In the genomic region with DNA sequence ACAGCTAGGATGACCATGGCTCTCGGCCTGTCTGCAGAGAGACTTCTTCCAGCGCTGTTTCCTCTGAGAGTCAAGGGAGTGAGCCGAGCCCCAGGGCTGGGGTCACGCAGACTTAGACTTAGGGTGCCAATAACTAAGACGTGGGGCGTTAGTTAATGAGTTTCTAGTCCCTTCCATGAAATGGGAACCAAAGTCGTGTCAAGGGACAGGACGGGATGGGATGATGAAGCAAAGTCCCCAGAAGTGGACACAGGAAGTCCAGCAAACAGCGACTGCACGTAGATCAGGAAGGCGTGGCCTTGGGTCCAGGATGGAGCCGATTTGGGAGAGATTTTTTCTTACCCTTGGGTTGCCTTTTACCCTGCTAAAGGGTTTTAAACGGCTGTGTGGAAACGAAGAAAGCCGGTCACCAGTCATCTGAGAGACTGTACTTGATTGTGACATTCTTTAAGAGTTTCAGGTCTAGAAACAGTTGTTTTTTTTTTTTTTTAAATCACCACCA, we compare ENCODE assay signal across 18 mouse cellular contexts.
DNase-seq lines count a peak whose midpoint lies in the region; ATAC-seq and TF ChIP-seq lines count a peak whose summit lies in the region.
"Had no signal": no experiment of that assay in that cellular context is flagged by ENCODE, and none has a peak within 500 bp of the region (broad histone marks: within the 10 kb centered on the region; RNA-seq: fewer than 3 reads in every experiment).

No protein-coding gene starts in this region.

- H3K9ac ChIP-seq in heart, embryonic 14.5 days (ENCODE audit: low read length) = no peak overlapping the region
- H3K9ac ChIP-seq in liver, postnatal 0 days (replicated peaks) = no peak overlapping the region
- no peak overlapping the region for H3K9ac ChIP-seq in ES-Bruce4 (ENCODE audit: low read depth, poor library complexity, severe bottlenecking)
- H3K9ac ChIP-seq in intestine, postnatal 0 days (ENCODE audit: low read depth, low read length) = no peak overlapping the region
- H3K9ac ChIP-seq: hindbrain, embryonic 14.5 days; lung, embryonic 14.5 days had no signal

- no peak overlapping the region for H3K27ac ChIP-seq in heart, embryonic 14.5 days (replicated peaks in 1 of 2; ENCODE audit: control insufficient read depth in 1 of 2, insufficient read depth in 1 of 2, low read depth in 2 of 2, low read length in 2 of 2)
- peak overlapping the region; percentile 13; the same call in 1 of the 2 replicates for H3K27ac ChIP-seq in liver, postnatal 0 days (ENCODE audit: low read depth)
- no peak overlapping the region for H3K27ac ChIP-seq in ES-Bruce4 (ENCODE audit: insufficient read depth, low read length)
- peak overlapping the region; percentile 86 for H3K27ac ChIP-seq in intestine, postnatal 0 days (ENCODE audit: low read depth, low read length)
- H3K27ac ChIP-seq: hindbrain, embryonic 14.5 days; left cerebral cortex, adult 2 months had no signal

- peaks cover 4% of the 10 kb centered on the region; the same call in 1 of the 2 replicates for H3K9me3 ChIP-seq in heart, embryonic 14.5 days (ENCODE audit: control insufficient read depth, low read length)
- peaks cover 5% of the 10 kb centered on the region; the same call in 1 of the 2 replicates for H3K9me3 ChIP-seq in liver, postnatal 0 days (ENCODE audit: low read length)
- H3K9me3 ChIP-seq in ES-Bruce4 (replicated peaks; ENCODE audit: control insufficient read depth, insufficient read depth, low read length, poor library complexity, severe bottlenecking) = no peaks in the 10 kb centered on the region
- H3K9me3 ChIP-seq in intestine, postnatal 0 days (ENCODE audit: control insufficient read depth) = 0 out of 2 replicates have a peak, but pooled peaks cover 2% of the 10 kb centered on the region

- no peak for TF ChIP-seq EP300 in liver, postnatal 0 days (IDR thresholded peaks at IDR 0.05; ENCODE audit: low read depth)
- TF ChIP-seq EP300 in ES-Bruce4 (IDR thresholded peaks at IDR 0.05; ENCODE audit: insufficient read depth, low read depth, low read length) = no peak

- TF ChIP-seq POLR2A in ES-Bruce4 (IDR thresholded peaks at IDR 0.05; ENCODE audit: insufficient read depth, low read length) = no peak

- H3K36me3 ChIP-seq in heart, embryonic 14.5 days (ENCODE audit: control insufficient read depth, insufficient read depth, low read length) = no peaks in the 10 kb centered on the region
- H3K36me3 ChIP-seq in liver, postnatal 0 days (replicated peaks; ENCODE audit: insufficient read depth, low read length) = no peaks in the 10 kb centered on the region
- no peaks in the 10 kb centered on the region for H3K36me3 ChIP-seq in ES-Bruce4 (ENCODE audit: control insufficient read depth, insufficient read depth, low read length, poor library complexity, severe bottlenecking)
- H3K36me3 ChIP-seq in intestine, postnatal 0 days (ENCODE audit: control insufficient read depth, insufficient read depth) = no peaks in the 10 kb centered on the region

- no peak for TF ChIP-seq CTCF in liver, postnatal 0 days (IDR thresholded peaks at IDR 0.05; ENCODE audit: low read depth)
- TF ChIP-seq CTCF in ES-Bruce4 (IDR thresholded peaks at IDR 0.05; ENCODE audit: low read depth, low read length) = no peak
- TF ChIP-seq CTCF in intestine, postnatal 0 days (IDR thresholded peaks at IDR 0.05; ENCODE audit: low read depth) = no peak

- no peak for DNase-seq in heart, postnatal 14 days
- DNase-seq in liver, postnatal 0 days = no peak
- DNase-seq in liver = no peak
- DNase-seq in cerebellum, adult 9-11 months = no peak
- DNase-seq in lung, postnatal 25 days (ENCODE audit: low spot score) = no peak
- DNase-seq: B cell, adult 2 months; cerebellum, adult 2 months; cerebellum, postnatal 36 days; gastrocnemius, postnatal 10 days; lung, postnatal 4 days had no signal

- peaks cover 20% of the 10 kb centered on the region in 2 experiments for H3K4me1 ChIP-seq in heart, embryonic 14.5 days (ENCODE audit: control insufficient read depth in 2 of 2, insufficient read depth in 2 of 2, low read length in 2 of 2)
- peaks cover 35% of the 10 kb centered on the region for H3K4me1 ChIP-seq in liver, postnatal 0 days (ENCODE audit: insufficient read depth)
- peaks cover 7% of the 10 kb centered on the region for H3K4me1 ChIP-seq in ES-Bruce4 (ENCODE audit: control insufficient read depth, insufficient read depth, low read length)
- no peaks in the 10 kb centered on the region for H3K4me1 ChIP-seq in intestine, postnatal 0 days (replicated peaks; ENCODE audit: control insufficient read depth, insufficient read depth, low read length)

- ATAC-seq in heart, embryonic 14.5 days (ENCODE audit: insufficient number of reproducible peaks, insufficient read depth, low FRiP score, low read depth) = no peak
- ATAC-seq in liver, postnatal 0 days = no peak
- ATAC-seq in intestine, postnatal 0 days = no peak
- ATAC-seq: forebrain, embryonic 16.5 days had no signal

- H3K27me3 ChIP-seq in heart, embryonic 14.5 days (ENCODE audit: control insufficient read depth, insufficient read depth, low read length) = no peaks in the 10 kb centered on the region
- no peaks in the 10 kb centered on the region for H3K27me3 ChIP-seq in liver, postnatal 0 days (ENCODE audit: insufficient read depth, low read length)
- no peaks in the 10 kb centered on the region for H3K27me3 ChIP-seq in ES-Bruce4 (ENCODE audit: control insufficient read depth, insufficient read depth, low read length, poor library complexity, severe bottlenecking)
- no peaks in the 10 kb centered on the region for H3K27me3 ChIP-seq in intestine, postnatal 0 days (replicated peaks; ENCODE audit: control insufficient read depth, insufficient read depth, low read length)
- H3K27me3 ChIP-seq: CH12.LX had no signal

- 51% methylated on average over 15 of the region's 15 CpGs for WGBS in heart, embryonic 14.5 days
- 58% methylated on average over 15 of the region's 15 CpGs for WGBS in liver, postnatal 0 days (ENCODE audit: insufficient replicate concordance)
- WGBS in intestine, postnatal 0 days = 34% methylated on average over 15 of the region's 15 CpGs

- H3K4me3 ChIP-seq in heart, embryonic 14.5 days (ENCODE audit: control insufficient read depth in 1 of 2, insufficient read depth in 1 of 2, low read depth in 1 of 2, low read length in 2 of 2) = no peak overlapping the region
- no peak overlapping the region for H3K4me3 ChIP-seq in liver, postnatal 0 days (ENCODE audit: low read depth, low read length)
- peak overlapping the region; percentile 32 for H3K4me3 ChIP-seq in ES-Bruce4 (ENCODE audit: low read depth, low read length)
- no peak overlapping the region for H3K4me3 ChIP-seq in intestine, postnatal 0 days (ENCODE audit: low read depth, low read length)
- H3K4me3 ChIP-seq: left cerebral cortex, adult 2 months had no signal

- peak overlapping the region; percentile 66 for H3K4me2 ChIP-seq in heart, embryonic 14.5 days (ENCODE audit: low read length)
- H3K4me2 ChIP-seq in liver, postnatal 0 days (ENCODE audit: low read depth, low read length) = peak overlapping the region; percentile 59; the same call in 1 of the 2 replicates
- peak overlapping the region; percentile 57; the same call in 1 of the 2 replicates for H3K4me2 ChIP-seq in intestine, postnatal 0 days (replicated peaks; ENCODE audit: low read depth)

- intact Hi-C loops in heart, postnatal 14 days (cut with DNase I) = no loop called here

Comparison
In these comparisons a context has a peak if more than half of its experiments do, and no peak if none do; other contexts are left out.
1. H3K27ac ChIP-seq: peak in liver, postnatal 0 days (single experiment) and intestine, postnatal 0 days (single experiment); none in heart, embryonic 14.5 days (0 of 2) and ES-Bruce4 (single experiment).
2. Peak in every context shown above with its lines, with median percentiles within 50 percentile points of each other: H3K4me2 ChIP-seq.